Mouse (Mus musculus): ENCODE measurements around the gene Vwc2l. TPM values are rescaled to one million over a fixed set of nuclear protein-coding genes. Genes with fewer than 3 reads are reported as not detected.

The Vwc2l gene
- polyA plus RNA-seq, 1 experiment from 2014 or later, result 1.8 TPM

DNA sequence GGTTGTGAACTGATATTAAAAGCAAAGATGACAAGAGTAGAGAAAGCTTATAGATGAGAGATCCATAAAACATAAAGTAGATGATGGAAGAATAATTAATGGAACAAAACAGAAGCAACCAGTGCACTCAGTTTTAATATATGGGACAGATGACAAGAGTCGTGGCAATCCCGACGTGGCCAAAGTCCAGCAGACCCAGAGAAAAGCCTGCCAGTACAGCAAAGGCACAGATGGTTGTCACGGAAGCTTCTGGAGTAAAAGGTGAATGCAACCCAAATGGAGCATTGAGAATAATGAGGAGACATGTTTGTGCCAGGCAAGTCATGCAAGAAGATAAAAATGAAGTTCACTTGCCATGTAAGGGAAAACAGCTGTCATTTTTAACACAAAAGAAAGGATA, 207.5 kb downstream of the Vwc2l start:
- Histone ChIP-seq H3K27me3 (ENCODE audit: insufficient read depth, poor library complexity, severe bottlenecking) (no peaks in the 10 kb centered on the region), H3K4me1 (replicated peaks) (no peaks in the 10 kb centered on the region), H3K4me3 (no peak overlapping the region), H3K9me3 (no peaks in the 10 kb centered on the region), H3K27ac (no peak overlapping the region), H3K36me3 (no peaks in the 10 kb centered on the region)
- DNase-seq (ENCODE audit: low spot score), result no peak
- 93% methylated on average over 4 of the region's 4 CpGs for WGBS
